Mouse (Mus musculus) thymus, adult 2 months (tissue): Measurements from ENCODE around the gene Cdk14.

Source experiments
- CTCF ChIP-seq: fragments of 200-500 bp; IDR thresholded peaks from 2 replicates; pipeline ENCODE4 v1.5.1; 2012; ENCODE audit warnings: mild to moderate bottlenecking, control low read depth, low read length, moderate library complexity, borderline replicate concordance; ENCODE audit not compliant: control insufficient read depth, poor library complexity, insufficient read depth; ENCODE audit errors: extremely low read depth
- POLR2A ChIP-seq: fragments of 200-500 bp; IDR thresholded peaks from 2 replicates; pipeline ENCODE4 v1.6.1; 2012; ENCODE audit warnings: mild to moderate bottlenecking, low read length, control low read depth, moderate library complexity; ENCODE audit not compliant: control insufficient read depth, poor library complexity, insufficient read depth; ENCODE audit errors: extremely low read depth

DNA sequence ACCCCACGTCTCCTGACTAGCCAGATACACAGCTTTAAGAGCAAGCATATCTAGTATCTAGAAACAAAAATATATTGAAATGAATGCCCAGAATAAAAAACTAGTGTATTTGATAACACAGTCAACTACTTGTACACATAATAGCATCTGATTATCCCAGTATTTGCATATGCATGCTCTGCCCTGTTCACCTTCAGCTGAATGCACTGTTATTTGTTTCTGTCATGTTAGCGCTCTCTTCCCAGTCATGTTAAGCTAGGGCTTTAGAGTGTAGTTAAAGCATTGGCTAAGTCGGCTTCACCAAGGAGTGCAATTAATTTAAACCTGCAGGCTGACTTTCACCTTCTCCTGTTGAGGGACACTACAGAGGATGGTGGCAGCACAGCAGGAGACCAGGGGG, 490.5 kb downstream of the Cdk14 start:
- no peak for TF ChIP-seq CTCF
- TF ChIP-seq POLR2A: no peak
